Mouse (Mus musculus) stomach, postnatal 0 days (tissue): Measurements from ENCODE around the gene Uqcr10.

Experiments used
- CTCF ChIP-seq: IDR thresholded peaks from 2 replicates; pipeline ENCODE4 v1.5.1; 2016; ENCODE audit warnings: antibody characterized with exemption, low read depth, mild to moderate bottlenecking, moderate library complexity
- EP300 ChIP-seq: optimal IDR thresholded peaks from 2 replicates; pipeline ENCODE3; 2016; ENCODE audit warnings: antibody characterized with exemption

GRCm38 (mm10) chr11:4684186-4684585 is 20.0 kb downstream of the Uqcr10 start:
- peak; percentile 15; the same call in 1 of the 2 replicates for TF ChIP-seq CTCF
- TF ChIP-seq EP300, result no peak
